Mouse (Mus musculus) lung, embryonic 14.5 days (tissue): ENCODE data around the gene Clec1a. TPM values are rescaled to one million over a fixed set of nuclear protein-coding genes. Genes with fewer than 3 reads are reported as not detected.

Source experiments
- ATAC-seq: fragments of 200-750 bp; cut with Nextera tagmentation; 2 replicates; pipeline ENCODE4 v1.8.0; 2017; ENCODE audit warnings: mild to moderate bottlenecking, moderate TSS enrichment, moderate library complexity; ENCODE audit not compliant: insufficient read depth
- DNase-seq: peaks from one replicate; pipeline ENCODE4 v3.0.0-alpha.2; 2015
- H3K27ac ChIP-seq: fragments of 300-500 bp; sonication (generic); 2 replicates; pipeline ENCODE4 v1.5.1; 2014; ENCODE audit warnings: low read depth, mild to moderate bottlenecking, moderate library complexity
- H3K27me3 ChIP-seq: fragments of 300-500 bp; sonication (generic); 2 replicates; pipeline ENCODE4 v1.6.1; 2014; ENCODE audit warnings: low read length, control low read depth; ENCODE audit not compliant: insufficient read depth
- H3K36me3 ChIP-seq: fragments of 300-500 bp; sonication (generic); 2 replicates; pipeline ENCODE4 v1.6.1; 2014; ENCODE audit warnings: control low read depth; ENCODE audit not compliant: insufficient read depth
- H3K4me1 ChIP-seq: fragments of 300-500 bp; sonication (generic); 2 replicates; pipeline ENCODE4 v1.6.1; 2014; ENCODE audit warnings: antibody characterized with exemption, control low read depth; ENCODE audit not compliant: insufficient read depth
- H3K4me2 ChIP-seq: fragments of 300-500 bp; sonication (generic); 2 replicates; pipeline ENCODE4 v1.6.1; 2014; ENCODE audit warnings: mild to moderate bottlenecking
- H3K4me3 ChIP-seq: fragments of 300-500 bp; sonication (generic); 2 replicates; pipeline ENCODE4 v1.5.1; 2014; ENCODE audit warnings: low read depth, low read length
- H3K9ac ChIP-seq: fragments of 300-500 bp; sonication (generic); 2 replicates; pipeline ENCODE4 v1.6.1; 2014
- H3K9me3 ChIP-seq: fragments of 300-500 bp; sonication (generic); 2 replicates; pipeline ENCODE4 v1.6.1; 2016; ENCODE audit warnings: low read depth, low read length, control low read depth
- CTCF ChIP-seq: IDR thresholded peaks from 2 replicates; pipeline ENCODE4 v1.5.1; 2016; ENCODE audit warnings: antibody characterized with exemption, low read depth
- WGBS: fragments of 180-500 bp; shearing (Covaris S2); extraction: QIAGEN DNeasy Blood & Tissue Kit; methylation state at CpG from one replicate; pipeline ENCODE4 v1.1.7; 2014; 5-methylcytosine and 5-hydroxymethylcytosine counted together
- polyA plus RNA-seq: library from polyadenylated mRNA; unstranded; fragments of >200 nt; fragmentation: Nextera tagmentation; extraction: Ambion mirVana; gene quantifications from 2 replicates; pipeline ENCODE4 v1.2.1, GENCODE M21; 2014

Gene Clec1a
- polyA plus RNA-seq, 1 experiment from 2014 or later: 13.7 TPM

- H3K4me1 ChIP-seq: no peaks in the 10 kb centered on the region
- DNase-seq: no peak
- no peak overlapping the region for H3K4me2 ChIP-seq
- no peak for ATAC-seq
- no peaks in the 10 kb centered on the region for H3K27me3 ChIP-seq
- H3K27ac ChIP-seq: no peak overlapping the region
- TF ChIP-seq CTCF: no peak
- H3K9ac ChIP-seq: no peak overlapping the region
- H3K4me3 ChIP-seq: no peak overlapping the region
- H3K36me3 ChIP-seq: no peaks in the 10 kb centered on the region
- 79% methylated on average over 5 of the region's 5 CpGs for WGBS
- H3K9me3 ChIP-seq: no peaks in the 10 kb centered on the region
Observed at GRCm38 (mm10) chr6:129472627-129473026, 20.8 kb upstream of the Clec1a start.

GRCm38 (mm10) chr6:129471386-129471785 lies 19.6 kb upstream of the Clec1a start:
- 80% methylated on average over 6 of the region's 6 CpGs for WGBS
- no peak for TF ChIP-seq CTCF
- no peak overlapping the region for H3K4me2 ChIP-seq
- no peak overlapping the region for H3K4me3 ChIP-seq
- DNase-seq (no peak), ATAC-seq (no peak)
- H3K9ac ChIP-seq: no peak overlapping the region
- H3K27me3 ChIP-seq: no peaks in the 10 kb centered on the region
- no peaks in the 10 kb centered on the region for H3K4me1 ChIP-seq
- H3K9me3 ChIP-seq: no peaks in the 10 kb centered on the region
- H3K36me3 ChIP-seq: no peaks in the 10 kb centered on the region
- H3K27ac ChIP-seq: no peak overlapping the region

- Histone ChIP-seq H3K4me1 (no peaks in the 10 kb centered on the region), H3K4me3 (no peak overlapping the region), H3K4me2 (peak overlapping the region; percentile 35), H3K9ac (no peak overlapping the region), H3K9me3 (no peaks in the 10 kb centered on the region), H3K27me3 (no peaks in the 10 kb centered on the region), H3K36me3 (no peaks in the 10 kb centered on the region), H3K27ac (no peak overlapping the region)
- WGBS: 60% methylated on average over 6 of the region's 6 CpGs
- ATAC-seq (no peak), DNase-seq (no peak)
- no peak for TF ChIP-seq CTCF
Observed at GRCm38 (mm10) chr6:129449743-129450142, 2.1 kb downstream of the Clec1a start.

GRCm38 (mm10) chr6:129438033-129438432 lies 13.8 kb downstream of the Clec1a start:
- Histone ChIP-seq H3K9ac (no peak overlapping the region), H3K4me1 (no peaks in the 10 kb centered on the region), H3K4me2 (no peak overlapping the region), H3K27ac (no peak overlapping the region), H3K9me3 (no peaks in the 10 kb centered on the region), H3K4me3 (no peak overlapping the region), H3K27me3 (no peaks in the 10 kb centered on the region), H3K36me3 (no peaks in the 10 kb centered on the region)
- ATAC-seq (no peak), DNase-seq (no peak)
- 73% methylated on average over 2 of the region's 2 CpGs for WGBS
- TF ChIP-seq CTCF: no peak

GRCm38 (mm10) chr6:129436025-129436424 lies 15.8 kb downstream of the Clec1a start:
- Histone ChIP-seq H3K36me3 (no peaks in the 10 kb centered on the region), H3K4me3 (no peak overlapping the region), H3K9ac (no peak overlapping the region), H3K27ac (no peak overlapping the region), H3K9me3 (no peaks in the 10 kb centered on the region), H3K4me1 (no peaks in the 10 kb centered on the region), H3K4me2 (no peak overlapping the region), H3K27me3 (no peaks in the 10 kb centered on the region)
- no peak for ATAC-seq
- no peak for TF ChIP-seq CTCF
- DNase-seq: no peak
- 85% methylated on average over 3 of the region's 3 CpGs for WGBS

GRCm38 (mm10) chr6:129434239-129434638 lies 17.6 kb downstream of the Clec1a start:
- H3K27ac ChIP-seq: no peak overlapping the region
- no peaks in the 10 kb centered on the region for H3K27me3 ChIP-seq
- H3K4me3 ChIP-seq: no peak overlapping the region
- 79% methylated on average over 5 of the region's 5 CpGs for WGBS
- ATAC-seq (no peak), DNase-seq (no peak)
- H3K4me1 ChIP-seq: no peaks in the 10 kb centered on the region
- no peak overlapping the region for H3K4me2 ChIP-seq
- no peak overlapping the region for H3K9ac ChIP-seq
- H3K36me3 ChIP-seq: no peaks in the 10 kb centered on the region
- TF ChIP-seq CTCF: no peak
- H3K9me3 ChIP-seq: no peaks in the 10 kb centered on the region

GRCm38 (mm10) chr6:129427281-129427680 lies 24.5 kb downstream of the Clec1a start:
- ATAC-seq: no peak

GRCm38 (mm10) chr6:129425812-129426211 lies 26.0 kb downstream of the Clec1a start:
- Histone ChIP-seq H3K27me3 (no peaks in the 10 kb centered on the region), H3K4me1 (peaks cover 5% of the 10 kb centered on the region; the same call in 1 of the 2 replicates), H3K36me3 (no peaks in the 10 kb centered on the region), H3K4me3 (no peak overlapping the region), H3K9me3 (no peaks in the 10 kb centered on the region), H3K27ac (no peak overlapping the region), H3K4me2 (no peak overlapping the region), H3K9ac (no peak overlapping the region)
- 34% methylated on average over 5 of the region's 5 CpGs for WGBS
- ATAC-seq (0 out of 2 replicates have a peak, but pooled peaks have one; percentile 22), DNase-seq (peak; percentile 64)
- TF ChIP-seq CTCF: no peak

More at GRCm38 (mm10) chr6:129427281-129427680, 24.5 kb downstream of the Clec1a start:
- no peak for DNase-seq
- Histone ChIP-seq H3K27ac (no peak overlapping the region), H3K4me2 (no peak overlapping the region), H3K4me3 (no peak overlapping the region), H3K9me3 (no peaks in the 10 kb centered on the region), H3K4me1 (peaks cover 5% of the 10 kb centered on the region; the same call in 1 of the 2 replicates), H3K9ac (no peak overlapping the region), H3K27me3 (no peaks in the 10 kb centered on the region), H3K36me3 (no peaks in the 10 kb centered on the region)
- 67% methylated on average over 4 of the region's 4 CpGs for WGBS
- no peak for TF ChIP-seq CTCF
